Mouse (Mus musculus): ENCODE data around the gene Usf2. TPM values are rescaled to one million over a fixed set of nuclear protein-coding genes. Genes with fewer than 3 reads are reported as not detected.
A peak's percentile ranks its signal among the peaks of the same experiment; 100 is the strongest.

Usf2 gene
- 26.2 and 30.4 TPM in 2 replicates for polyA plus RNA-seq (2014; fragmentation: Nextera tagmentation; extraction: Ambion mirVana)

DNA sequence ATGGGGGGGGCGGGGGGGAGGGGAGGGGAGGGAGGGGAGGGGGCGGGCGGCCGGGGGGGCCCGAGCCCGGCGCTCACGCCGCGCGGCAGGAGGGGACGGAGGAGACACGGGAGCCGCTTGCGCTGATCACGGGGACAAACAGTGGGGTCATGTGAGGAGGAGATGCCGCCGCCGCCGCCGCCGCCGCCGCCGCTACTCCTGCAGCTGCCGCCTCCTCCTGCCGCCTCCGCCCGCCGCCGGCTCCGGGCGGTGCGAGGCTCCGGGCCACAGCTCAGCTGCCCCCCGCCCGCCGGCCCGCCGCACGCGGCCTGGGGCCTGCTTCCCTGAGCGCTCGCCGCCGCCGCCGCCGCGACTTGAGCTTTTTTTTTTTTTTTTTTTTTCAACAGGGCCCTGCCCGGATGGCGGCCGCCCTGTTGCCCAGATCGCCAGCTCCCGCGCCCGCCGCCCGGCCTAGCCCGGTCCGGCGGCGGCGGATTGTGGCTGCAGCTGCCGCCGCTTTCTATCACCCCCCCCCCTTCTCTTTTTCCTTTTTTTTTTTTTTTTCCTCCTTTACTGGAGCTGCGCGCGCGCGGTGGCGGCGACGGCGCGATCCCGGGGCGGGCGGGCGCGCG lies at the start of gene Usf2:
Usf2 (minus strand) TSS at position 48 of the 611 bp plus-strand sequence.
- Histone ChIP-seq H3K4me3 (replicated peaks; ENCODE audit: low read depth, low read length) (peak within 1 kb of the TSS; percentile 92), H3K27me3 (ENCODE audit: control insufficient read depth, insufficient read depth, low read length) (no peaks in the 10 kb centered on the region), H3K9ac (replicated peaks; ENCODE audit: low read length) (peak within 1 kb of the TSS; percentile 98), H3K27ac (replicated peaks; ENCODE audit: low read depth, low read length) (peak within 1 kb of the TSS; percentile 99), H3K4me2 (ENCODE audit: low read length) (peak within 1 kb of the TSS; percentile 81), H3K9me3 (ENCODE audit: control insufficient read depth, low read length) (no peaks in the 10 kb centered on the region), H3K4me1 (ENCODE audit: control insufficient read depth, insufficient read depth, low read length) (peaks cover 18% of the 10 kb centered on the region), H3K36me3 (ENCODE audit: control insufficient read depth, insufficient read depth, low read length) (peaks cover 38% of the 10 kb centered on the region)
- ATAC-seq (ENCODE audit: low FRiP score, low TSS enrichment) (peak; percentile 71), DNase-seq (peak; percentile 87)
- 1% methylated on average over 64 of the region's 82 CpGs for WGBS

DNA sequence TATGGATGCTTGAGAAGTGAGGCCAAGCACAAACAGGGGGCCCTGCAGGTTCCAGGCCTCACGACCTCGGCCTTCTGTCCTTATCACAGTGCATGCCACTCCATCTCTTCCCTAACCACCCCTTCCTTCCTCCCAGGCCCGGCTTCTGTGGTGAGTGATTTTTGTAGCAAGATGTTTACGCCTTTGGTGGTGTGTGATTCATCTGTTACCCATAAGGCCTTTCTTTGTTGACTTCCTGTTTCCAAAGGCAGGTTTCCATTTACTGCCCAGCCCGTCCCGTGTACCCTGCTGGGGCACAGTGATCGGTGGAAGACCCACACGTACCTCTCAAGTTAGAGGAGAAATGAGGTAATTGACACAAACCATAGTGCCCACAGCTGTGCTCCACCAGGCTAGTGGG lies 46.0 kb upstream of the Usf2 start:
- H3K9me3 ChIP-seq (ENCODE audit: control insufficient read depth, low read length): no peaks in the 10 kb centered on the region
- ATAC-seq (ENCODE audit: low FRiP score, low TSS enrichment) (no peak), DNase-seq (no peak)
- no peak overlapping the region for H3K4me2 ChIP-seq (ENCODE audit: low read length)
- no peaks in the 10 kb centered on the region for H3K4me1 ChIP-seq (ENCODE audit: control insufficient read depth, insufficient read depth, low read length)
- no peak overlapping the region for H3K27ac ChIP-seq (replicated peaks; ENCODE audit: low read depth, low read length)
- no peaks in the 10 kb centered on the region for H3K36me3 ChIP-seq (ENCODE audit: control insufficient read depth, insufficient read depth, low read length)
- H3K9ac ChIP-seq (replicated peaks; ENCODE audit: low read length): no peak overlapping the region
- WGBS: 88% methylated on average over 8 of the region's 8 CpGs
- H3K4me3 ChIP-seq (replicated peaks; ENCODE audit: low read depth, low read length): no peak overlapping the region
- H3K27me3 ChIP-seq (ENCODE audit: control insufficient read depth, insufficient read depth, low read length): no peaks in the 10 kb centered on the region

DNA sequence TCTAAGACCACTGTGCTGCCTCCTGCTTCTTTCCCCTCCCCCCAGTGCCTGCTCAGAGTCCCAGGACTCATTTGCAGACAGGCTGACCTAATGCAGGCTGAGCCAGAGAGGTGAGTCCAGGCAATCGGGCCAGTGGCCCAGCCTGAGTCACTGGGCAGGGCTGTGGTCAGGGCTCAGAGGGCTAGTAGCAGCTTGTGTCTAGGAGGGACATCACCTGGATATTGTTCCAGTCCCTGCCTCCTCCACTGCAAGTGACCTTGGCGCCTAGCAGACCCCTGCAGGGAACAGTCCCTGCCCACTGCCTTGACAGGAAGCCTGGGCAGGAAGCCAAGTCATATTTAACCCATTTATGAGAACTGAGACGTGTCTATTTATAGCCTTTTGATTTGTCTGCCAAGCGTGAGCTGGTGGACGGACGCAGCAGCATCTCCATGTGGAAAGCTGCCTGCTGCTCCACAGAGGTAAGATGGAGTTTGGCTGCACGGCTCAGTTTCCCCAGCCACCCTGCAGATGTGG lies 44.0 kb upstream of the Usf2 start:
- Histone ChIP-seq H3K36me3 (ENCODE audit: control insufficient read depth, insufficient read depth, low read length) (no peaks in the 10 kb centered on the region), H3K4me1 (ENCODE audit: control insufficient read depth, insufficient read depth, low read length) (no peaks in the 10 kb centered on the region), H3K27me3 (ENCODE audit: control insufficient read depth, insufficient read depth, low read length) (no peaks in the 10 kb centered on the region), H3K4me2 (ENCODE audit: low read length) (no peak overlapping the region), H3K9me3 (ENCODE audit: control insufficient read depth, low read length) (peaks cover 4% of the 10 kb centered on the region; the same call in 1 of the 2 replicates), H3K4me3 (replicated peaks; ENCODE audit: low read depth, low read length) (no peak overlapping the region), H3K9ac (replicated peaks; ENCODE audit: low read length) (no peak overlapping the region), H3K27ac (replicated peaks; ENCODE audit: low read depth, low read length) (no peak overlapping the region)
- DNase-seq (peak; percentile 54), ATAC-seq (ENCODE audit: low FRiP score, low TSS enrichment) (no peak)
- WGBS: 55% methylated on average over 7 of the region's 7 CpGs

DNA sequence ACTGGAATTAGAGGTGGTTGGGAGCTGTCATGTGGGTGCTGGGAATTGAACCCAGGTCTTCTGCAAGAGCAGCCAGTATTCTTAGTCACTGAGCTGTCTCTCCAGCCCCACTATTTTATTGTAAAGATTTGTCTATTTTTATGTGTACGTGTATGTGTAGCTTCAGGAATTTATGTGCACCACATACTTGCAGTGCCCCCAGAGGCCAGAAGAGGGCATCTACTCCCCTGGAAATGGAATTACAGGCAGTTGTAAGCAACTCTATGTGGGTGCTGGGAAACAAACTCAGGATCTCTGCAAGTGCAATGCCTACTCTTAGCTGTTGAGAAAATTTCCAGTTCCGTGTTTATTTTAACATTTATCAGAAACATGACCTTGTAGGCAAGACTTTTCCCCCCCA lies 39.9 kb upstream of the Usf2 start:
- H3K27ac ChIP-seq (replicated peaks; ENCODE audit: low read depth, low read length): no peak overlapping the region
- no peaks in the 10 kb centered on the region for H3K36me3 ChIP-seq (ENCODE audit: control insufficient read depth, insufficient read depth, low read length)
- H3K27me3 ChIP-seq (ENCODE audit: control insufficient read depth, insufficient read depth, low read length): no peaks in the 10 kb centered on the region
- no peak overlapping the region for H3K4me2 ChIP-seq (ENCODE audit: low read length)
- H3K9ac ChIP-seq (replicated peaks; ENCODE audit: low read length): no peak overlapping the region
- H3K4me1 ChIP-seq (ENCODE audit: control insufficient read depth, insufficient read depth, low read length): no peaks in the 10 kb centered on the region
- H3K9me3 ChIP-seq (ENCODE audit: control insufficient read depth, low read length): peaks cover 4% of the 10 kb centered on the region; the same call in 1 of the 2 replicates
- DNase-seq (no peak), ATAC-seq (ENCODE audit: low FRiP score, low TSS enrichment) (no peak)
- H3K4me3 ChIP-seq (replicated peaks; ENCODE audit: low read depth, low read length): no peak overlapping the region
- 93% methylated on average over 2 of the region's 2 CpGs for WGBS

DNA sequence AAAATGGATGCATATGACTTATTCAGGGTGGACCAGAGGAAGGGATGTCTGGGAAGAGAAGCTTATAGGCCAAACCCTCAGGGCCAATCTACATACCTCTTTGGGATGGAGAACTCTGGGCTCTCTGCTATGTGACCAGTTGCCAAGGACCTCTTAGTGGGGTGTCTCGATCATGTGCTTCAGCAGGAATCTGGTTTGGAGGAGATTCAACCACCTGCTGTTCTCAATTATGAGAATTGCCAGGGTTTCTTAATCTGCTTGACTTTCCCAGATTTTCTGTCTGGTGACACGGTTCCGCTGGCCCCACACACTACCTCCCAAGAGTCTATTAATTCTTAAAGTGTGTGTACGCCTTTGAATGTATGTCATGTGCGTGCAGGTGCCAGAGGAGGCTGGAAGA lies 37.4 kb upstream of the Usf2 start:
- no peaks in the 10 kb centered on the region for H3K36me3 ChIP-seq (ENCODE audit: control insufficient read depth, insufficient read depth, low read length)
- no peak for ATAC-seq (ENCODE audit: low FRiP score, low TSS enrichment)
- no peak for DNase-seq
- H3K9me3 ChIP-seq (ENCODE audit: control insufficient read depth, low read length): peaks cover 4% of the 10 kb centered on the region; the same call in 1 of the 2 replicates
- WGBS: 88% methylated on average over 5 of the region's 5 CpGs
- no peak overlapping the region for H3K4me3 ChIP-seq (replicated peaks; ENCODE audit: low read depth, low read length)
- no peak overlapping the region for H3K27ac ChIP-seq (replicated peaks; ENCODE audit: low read depth, low read length)
- H3K4me2 ChIP-seq (ENCODE audit: low read length): no peak overlapping the region
- no peaks in the 10 kb centered on the region for H3K27me3 ChIP-seq (ENCODE audit: control insufficient read depth, insufficient read depth, low read length)
- H3K4me1 ChIP-seq (ENCODE audit: control insufficient read depth, insufficient read depth, low read length): no peaks in the 10 kb centered on the region
- H3K9ac ChIP-seq (replicated peaks; ENCODE audit: low read length): no peak overlapping the region

DNA sequence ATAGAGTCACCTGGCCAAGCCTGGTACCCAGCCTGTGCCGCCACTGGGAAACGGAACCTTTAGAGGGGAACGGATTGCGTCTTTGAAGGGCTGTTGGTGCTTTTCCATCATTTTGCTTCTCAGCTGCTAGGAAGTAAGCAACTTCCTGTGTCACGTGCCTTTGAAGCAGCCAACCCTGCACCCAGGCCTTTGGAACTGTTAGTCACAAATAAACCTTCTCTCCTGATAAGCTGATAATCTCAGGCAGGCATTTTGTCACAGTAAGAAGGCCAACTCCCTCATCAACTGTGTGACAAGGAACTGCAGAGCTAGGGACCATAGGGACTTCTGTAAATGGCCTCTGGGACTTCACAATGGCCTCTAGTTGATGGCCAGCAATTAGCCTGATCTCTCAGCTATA lies 35.5 kb upstream of the Usf2 start:
- Histone ChIP-seq H3K27ac (replicated peaks; ENCODE audit: low read depth, low read length) (no peak overlapping the region), H3K4me2 (ENCODE audit: low read length) (no peak overlapping the region), H3K4me1 (ENCODE audit: control insufficient read depth, insufficient read depth, low read length) (no peaks in the 10 kb centered on the region), H3K9ac (replicated peaks; ENCODE audit: low read length) (no peak overlapping the region), H3K4me3 (replicated peaks; ENCODE audit: low read depth, low read length) (no peak overlapping the region), H3K27me3 (ENCODE audit: control insufficient read depth, insufficient read depth, low read length) (no peaks in the 10 kb centered on the region), H3K36me3 (ENCODE audit: control insufficient read depth, insufficient read depth, low read length) (no peaks in the 10 kb centered on the region), H3K9me3 (ENCODE audit: control insufficient read depth, low read length) (peaks cover 4% of the 10 kb centered on the region; the same call in 1 of the 2 replicates)
- WGBS: 82% methylated on average over 5 of the region's 5 CpGs
- DNase-seq (no peak), ATAC-seq (ENCODE audit: low FRiP score, low TSS enrichment) (no peak)

DNA sequence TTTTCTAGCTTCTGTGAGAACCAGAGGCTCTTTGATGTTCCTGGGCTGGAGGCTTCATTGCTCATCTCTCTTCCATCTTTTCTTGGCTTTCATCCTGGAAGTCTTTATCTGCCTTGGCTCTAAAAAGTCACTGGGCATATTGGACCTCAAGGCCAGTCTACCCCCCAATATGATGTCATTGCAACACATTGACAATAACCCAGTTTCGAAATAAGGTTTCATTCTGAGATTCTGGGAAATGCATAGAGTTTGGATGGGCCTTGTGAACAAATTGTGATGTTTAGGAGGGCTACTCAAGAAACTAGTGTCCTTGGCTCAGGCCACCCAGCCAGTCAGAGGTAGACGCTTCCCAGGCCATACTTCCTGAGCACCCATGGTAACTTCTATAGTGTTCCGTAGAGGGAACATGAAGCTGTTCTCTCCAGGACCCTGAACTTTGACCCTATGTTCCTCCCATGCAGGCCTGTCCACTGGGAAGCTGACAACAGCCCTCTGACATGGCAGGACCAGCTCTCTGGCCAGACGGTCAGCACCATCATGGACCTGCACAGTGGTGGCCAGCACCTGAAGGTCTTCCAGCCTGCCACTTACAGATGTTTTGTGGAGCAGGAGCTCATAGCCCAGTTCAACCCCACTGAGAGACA lies 32.0 kb upstream of the Usf2 start:
- Histone ChIP-seq H3K4me3 (replicated peaks; ENCODE audit: low read depth, low read length) (no peak overlapping the region), H3K27me3 (ENCODE audit: control insufficient read depth, insufficient read depth, low read length) (no peaks in the 10 kb centered on the region), H3K4me1 (ENCODE audit: control insufficient read depth, insufficient read depth, low read length) (no peaks in the 10 kb centered on the region), H3K9ac (replicated peaks; ENCODE audit: low read length) (no peak overlapping the region), H3K36me3 (ENCODE audit: control insufficient read depth, insufficient read depth, low read length) (no peaks in the 10 kb centered on the region), H3K27ac (replicated peaks; ENCODE audit: low read depth, low read length) (no peak overlapping the region), H3K4me2 (ENCODE audit: low read length) (no peak overlapping the region), H3K9me3 (ENCODE audit: control insufficient read depth, low read length) (no peaks in the 10 kb centered on the region)
- 90% methylated on average over 4 of the region's 4 CpGs for WGBS
- DNase-seq (no peak), ATAC-seq (ENCODE audit: low FRiP score, low TSS enrichment) (no peak)

DNA sequence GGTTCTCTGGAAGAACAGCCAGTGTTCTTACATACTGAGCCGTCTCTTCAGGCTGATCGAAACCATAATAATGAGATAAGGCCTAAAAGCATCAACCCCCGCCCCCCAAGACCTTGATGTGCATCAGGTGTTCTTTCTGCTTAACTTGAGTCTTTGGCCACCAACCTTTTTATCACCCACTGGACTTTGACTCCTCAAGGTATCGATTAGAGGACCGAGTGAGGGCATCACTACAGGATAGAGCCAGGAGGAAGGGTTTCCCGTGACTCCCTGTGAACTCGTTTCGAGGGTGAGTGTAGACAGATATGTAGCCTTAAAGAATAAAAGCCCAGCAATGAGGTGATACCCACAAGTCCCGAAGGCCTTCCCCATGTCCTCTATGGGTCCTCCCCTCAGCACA lies 28.8 kb upstream of the Usf2 start:
- WGBS: 87% methylated on average over 9 of the region's 9 CpGs
- no peak for ATAC-seq (ENCODE audit: low FRiP score, low TSS enrichment)
- H3K9ac ChIP-seq (replicated peaks; ENCODE audit: low read length): no peak overlapping the region
- no peaks in the 10 kb centered on the region for H3K36me3 ChIP-seq (ENCODE audit: control insufficient read depth, insufficient read depth, low read length)
- no peak for DNase-seq
- no peak overlapping the region for H3K27ac ChIP-seq (replicated peaks; ENCODE audit: low read depth, low read length)
- H3K4me3 ChIP-seq (replicated peaks; ENCODE audit: low read depth, low read length): no peak overlapping the region
- no peaks in the 10 kb centered on the region for H3K9me3 ChIP-seq (ENCODE audit: control insufficient read depth, low read length)
- no peaks in the 10 kb centered on the region for H3K27me3 ChIP-seq (ENCODE audit: control insufficient read depth, insufficient read depth, low read length)
- H3K4me2 ChIP-seq (ENCODE audit: low read length): no peak overlapping the region
- H3K4me1 ChIP-seq (ENCODE audit: control insufficient read depth, insufficient read depth, low read length): no peaks in the 10 kb centered on the region

DNA sequence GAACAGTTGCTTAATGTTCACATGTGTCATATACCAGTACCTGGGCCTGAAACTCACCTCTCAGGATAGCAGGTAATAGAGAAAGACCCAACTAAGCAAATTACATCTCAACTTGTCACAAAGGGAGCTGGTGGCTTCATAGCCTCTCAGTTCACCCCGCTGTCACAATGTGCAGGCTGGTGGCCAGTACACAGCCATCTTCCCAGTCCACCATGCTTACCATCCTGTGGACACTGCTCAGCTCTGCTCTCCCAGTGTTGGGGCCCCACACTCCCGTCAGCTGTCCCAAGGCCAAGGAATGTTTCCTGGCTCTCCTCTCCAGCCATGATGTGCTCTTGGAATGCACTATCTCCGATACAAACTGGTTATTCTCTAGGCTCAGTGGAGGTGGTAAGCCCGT lies 25.1 kb upstream of the Usf2 start:
- Histone ChIP-seq H3K4me2 (ENCODE audit: low read length) (no peak overlapping the region), H3K36me3 (ENCODE audit: control insufficient read depth, insufficient read depth, low read length) (no peaks in the 10 kb centered on the region), H3K9ac (replicated peaks; ENCODE audit: low read length) (no peak overlapping the region), H3K4me1 (ENCODE audit: control insufficient read depth, insufficient read depth, low read length) (no peaks in the 10 kb centered on the region), H3K27ac (replicated peaks; ENCODE audit: low read depth, low read length) (no peak overlapping the region), H3K9me3 (ENCODE audit: control insufficient read depth, low read length) (no peaks in the 10 kb centered on the region), H3K27me3 (ENCODE audit: control insufficient read depth, insufficient read depth, low read length) (no peaks in the 10 kb centered on the region), H3K4me3 (replicated peaks; ENCODE audit: low read depth, low read length) (no peak overlapping the region)
- no peak for DNase-seq
- ATAC-seq (ENCODE audit: low FRiP score, low TSS enrichment): no peak
- 93% methylated on average over 4 of the region's 4 CpGs for WGBS

All from midbrain, embryonic 14.5 days (tissue).